Mouse (Mus musculus) intestine, embryonic 14.5 days (tissue): ENCODE measurements at regions not wholly inside any gene's neighbourhood (a gene's known extent, or its start where the extent isn't known, plus 50 kb on each side); places are given as distances from the start of the nearest gene placed in this dataset.
A peak's percentile ranks its signal among the peaks of the same experiment; 100 is the strongest.

Experiments used
- ATAC-seq: fragments of 200-750 bp; cut with Nextera tagmentation; replicated peaks from 2 replicates; pipeline ENCODE4 v1.8.0; 2017; ENCODE audit warnings: low read depth, moderate number of reproducible peaks, moderate TSS enrichment, moderate library complexity; ENCODE audit not compliant: low FRiP score, low TSS enrichment
- DNase-seq: peaks from one replicate; pipeline ENCODE4 v3.0.0-alpha.2; 2018; ENCODE audit warnings: low spot score
- H3K27ac ChIP-seq: fragments of 300-500 bp; sonication (generic); 2 replicates; pipeline ENCODE4 v1.5.1; 2014; ENCODE audit warnings: low read depth, mild to moderate bottlenecking, control low read depth
- H3K27me3 ChIP-seq: fragments of 300-500 bp; sonication (generic); replicated peaks from 2 replicates; pipeline ENCODE4 v1.6.1; 2014; ENCODE audit warnings: low read length, control low read depth; ENCODE audit not compliant: control insufficient read depth, insufficient read depth
- H3K36me3 ChIP-seq: fragments of 300-500 bp; sonication (generic); 2 replicates; pipeline ENCODE4 v1.6.1; 2014; ENCODE audit warnings: low read length, control low read depth; ENCODE audit not compliant: control insufficient read depth, insufficient read depth
- H3K4me1 ChIP-seq: fragments of 300-500 bp; sonication (generic); replicated peaks from 2 replicates; pipeline ENCODE4 v1.6.1; 2014; ENCODE audit warnings: low read length, control low read depth, mixed read lengths; ENCODE audit not compliant: control insufficient read depth, insufficient read depth
- H3K4me2 ChIP-seq: fragments of 300-500 bp; sonication (generic); 2 replicates; pipeline ENCODE4 v1.6.1; 2014; ENCODE audit warnings: low read length
- H3K4me3 ChIP-seq: fragments of 300-500 bp; sonication (generic); 2 replicates; pipeline ENCODE4 v1.5.1; 2014; ENCODE audit warnings: low read depth, low read length, control low read depth, mixed read lengths
- H3K9ac ChIP-seq: fragments of 300-500 bp; sonication (generic); 2 replicates; pipeline ENCODE4 v1.6.1; 2014; ENCODE audit warnings: mild to moderate bottlenecking, low read length
- H3K9me3 ChIP-seq: fragments of 300-500 bp; sonication (generic); 2 replicates; pipeline ENCODE4 v1.6.1; 2016; ENCODE audit warnings: low read length, control low read depth; ENCODE audit not compliant: control insufficient read depth
- WGBS: fragments of 180-500 bp; shearing (Covaris S2); extraction: QIAGEN DNeasy Blood & Tissue Kit; methylation state at CpG from one replicate; pipeline ENCODE4 v1.1.7; 2014; 5-methylcytosine and 5-hydroxymethylcytosine counted together

DNA sequence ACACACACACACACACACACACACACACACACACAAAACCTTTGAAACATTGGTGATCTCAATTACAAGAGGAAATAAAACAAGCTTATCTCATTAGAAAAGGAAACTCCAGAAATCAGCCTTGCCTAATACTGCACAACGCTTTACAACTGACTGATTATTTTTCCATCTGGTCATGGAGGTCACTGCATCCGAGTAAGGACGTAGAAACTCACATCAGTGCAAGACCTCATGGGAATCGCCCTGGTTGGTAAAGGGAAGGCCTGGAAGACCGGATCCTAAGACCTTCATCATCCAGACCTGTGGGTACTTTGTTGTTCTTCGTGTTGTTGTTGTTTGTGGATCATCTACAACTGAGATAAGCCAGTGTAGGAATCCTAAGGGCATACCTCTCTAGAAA, 77.8 kb upstream of the Sestd1 start:
- no peak overlapping the region for H3K4me2 ChIP-seq
- DNase-seq, result no peak
- ATAC-seq, result no peak
- H3K9ac ChIP-seq, result no peak overlapping the region
- WGBS, result 78% methylated on average over 6 of the region's 6 CpGs
- no peaks in the 10 kb centered on the region for H3K9me3 ChIP-seq
- H3K36me3 ChIP-seq, result no peaks in the 10 kb centered on the region
- no peak overlapping the region for H3K4me3 ChIP-seq
- H3K27ac ChIP-seq, result no peak overlapping the region
- no peaks in the 10 kb centered on the region for H3K4me1 ChIP-seq
- no peaks in the 10 kb centered on the region for H3K27me3 ChIP-seq

DNA sequence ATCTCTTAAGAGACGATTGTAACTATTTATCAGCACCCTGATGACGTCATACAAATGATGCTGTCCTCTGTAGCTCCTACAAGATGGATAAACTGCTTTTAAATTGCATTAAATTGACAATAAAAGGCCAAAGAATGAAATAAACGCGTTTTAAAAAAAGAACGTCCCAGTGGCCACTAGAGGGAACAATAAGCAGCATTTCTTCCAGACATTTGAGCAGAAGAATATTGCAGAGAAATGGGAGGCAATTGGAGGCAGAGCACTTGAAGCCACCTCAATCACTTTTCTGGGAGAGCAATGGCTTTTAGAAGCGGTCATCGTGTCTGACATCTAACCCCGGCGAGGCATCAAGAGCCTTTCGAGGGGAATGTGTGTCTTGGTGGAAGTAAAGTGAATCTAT, 76.4 kb upstream of the Sestd1 start:
- H3K4me3 ChIP-seq, result no peak overlapping the region
- ATAC-seq (no peak), DNase-seq (no peak)
- H3K27ac ChIP-seq, result no peak overlapping the region
- H3K4me1 ChIP-seq, result no peaks in the 10 kb centered on the region
- H3K9me3 ChIP-seq, result no peaks in the 10 kb centered on the region
- H3K27me3 ChIP-seq, result no peaks in the 10 kb centered on the region
- 70% methylated on average over 10 of the region's 10 CpGs for WGBS
- H3K36me3 ChIP-seq, result no peaks in the 10 kb centered on the region
- H3K9ac ChIP-seq, result no peak overlapping the region
- no peak overlapping the region for H3K4me2 ChIP-seq

DNA sequence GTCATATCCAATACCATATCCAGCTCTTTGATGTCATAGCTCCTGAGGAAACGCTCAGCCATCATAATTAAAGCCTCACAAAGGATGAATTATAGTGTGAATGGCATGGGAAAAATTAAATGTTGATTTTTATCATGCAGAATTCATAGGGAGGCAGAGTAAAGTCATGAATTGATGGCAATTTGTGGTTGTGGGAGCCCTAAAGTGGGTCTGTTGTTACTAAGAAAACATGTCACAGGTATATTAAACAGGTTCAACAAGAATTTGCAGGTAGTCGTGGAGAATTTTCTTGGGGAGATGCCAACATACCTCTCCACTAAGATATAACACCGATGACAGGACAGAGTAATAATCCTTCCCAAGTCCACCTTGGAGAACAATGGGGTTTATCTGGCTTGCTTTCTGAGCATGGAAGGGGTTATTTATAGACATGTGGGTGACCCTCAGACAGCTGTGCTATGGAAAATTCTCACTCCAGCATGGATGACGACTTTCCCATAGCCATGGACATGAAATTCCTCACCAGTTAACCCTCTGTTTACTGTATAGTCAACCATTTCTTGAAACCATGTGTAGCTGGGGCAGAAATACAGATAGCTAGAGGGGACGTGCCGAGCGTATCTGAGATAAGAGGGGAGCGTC, 71.7 kb upstream of the Sestd1 start:
- ATAC-seq (no peak), DNase-seq (no peak)
- WGBS, result 71% methylated on average over 8 of the region's 8 CpGs

DNA sequence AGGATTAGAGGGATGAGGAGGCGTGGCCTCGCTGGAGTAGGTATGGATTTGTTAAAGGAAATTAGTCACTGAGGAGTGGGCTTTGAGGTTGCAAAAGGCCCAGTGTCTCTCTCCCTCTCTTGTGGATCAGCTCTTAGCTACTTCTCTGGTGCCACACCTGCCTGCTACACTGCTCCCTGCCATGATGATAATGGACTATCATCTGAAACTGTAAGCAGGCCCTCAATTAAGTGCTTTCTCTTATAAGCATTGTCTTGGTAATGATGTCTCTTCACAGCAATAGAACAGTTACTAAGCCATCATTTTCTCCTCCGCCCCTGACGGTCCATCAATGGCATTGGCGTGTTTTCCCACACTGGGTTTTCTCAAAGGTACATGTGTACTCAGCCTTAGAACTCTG, 66.6 kb upstream of the Sestd1 start:
- H3K4me3 ChIP-seq, result no peak overlapping the region
- H3K27me3 ChIP-seq, result no peaks in the 10 kb centered on the region
- no peak overlapping the region for H3K9ac ChIP-seq
- no peaks in the 10 kb centered on the region for H3K36me3 ChIP-seq
- ATAC-seq (no peak), DNase-seq (no peak)
- no peak overlapping the region for H3K4me2 ChIP-seq
- H3K9me3 ChIP-seq, result peaks cover 3% of the 10 kb centered on the region; the same call in 1 of the 2 replicates
- WGBS, result 92% methylated on average over 5 of the region's 5 CpGs
- H3K4me1 ChIP-seq, result no peaks in the 10 kb centered on the region
- no peak overlapping the region for H3K27ac ChIP-seq

More for the DNA sequence above, 71.7 kb upstream of the Sestd1 start:
- Histone ChIP-seq H3K9ac (no peak overlapping the region), H3K27ac (no peak overlapping the region), H3K4me3 (no peak overlapping the region), H3K4me2 (no peak overlapping the region), H3K36me3 (no peaks in the 10 kb centered on the region), H3K4me1 (no peaks in the 10 kb centered on the region), H3K9me3 (no peaks in the 10 kb centered on the region), H3K27me3 (no peaks in the 10 kb centered on the region)

DNA sequence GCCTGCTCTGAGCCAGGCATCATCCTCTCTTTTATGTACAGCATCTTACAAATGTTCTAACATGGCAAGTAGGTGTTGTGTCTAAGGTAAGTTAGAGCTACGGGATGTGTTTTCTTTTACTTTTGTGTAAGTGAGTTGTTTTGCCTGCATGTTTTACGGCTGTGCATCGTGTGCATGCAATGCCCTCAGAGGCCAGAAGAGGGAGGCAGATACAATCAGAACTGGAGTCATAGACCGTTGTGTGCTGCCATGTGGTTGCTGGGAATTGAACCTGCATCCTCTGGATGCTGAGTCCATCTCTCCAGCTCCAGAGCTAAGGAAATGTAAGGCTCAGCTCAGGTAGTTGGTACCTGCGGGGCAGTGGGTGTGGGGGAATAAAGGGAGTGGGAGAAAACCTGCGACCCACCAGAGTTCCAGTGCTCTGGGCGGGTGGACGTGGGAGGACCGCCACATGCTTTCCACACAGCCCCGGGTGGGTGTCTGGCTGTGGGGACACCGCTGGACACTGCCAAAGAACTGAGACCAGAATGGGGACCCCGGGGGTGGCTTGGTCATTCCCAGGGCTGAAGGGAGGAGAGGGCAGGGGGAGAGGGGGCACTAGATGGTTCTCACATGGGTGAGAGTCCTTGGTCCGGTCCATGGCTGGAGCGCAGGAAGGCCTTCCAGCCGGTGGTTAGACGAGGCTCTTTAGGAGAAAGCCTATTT, 63.5 kb upstream of the Sestd1 start:
- Histone ChIP-seq H3K9ac (no peak overlapping the region), H3K4me2 (no peak overlapping the region), H3K36me3 (no peaks in the 10 kb centered on the region), H3K4me1 (no peaks in the 10 kb centered on the region), H3K9me3 (peaks cover 3% of the 10 kb centered on the region; the same call in 1 of the 2 replicates), H3K4me3 (no peak overlapping the region), H3K27me3 (no peaks in the 10 kb centered on the region), H3K27ac (no peak overlapping the region)
- ATAC-seq (no peak), DNase-seq (no peak)
- 95% methylated on average over 16 of the region's 16 CpGs for WGBS

DNA sequence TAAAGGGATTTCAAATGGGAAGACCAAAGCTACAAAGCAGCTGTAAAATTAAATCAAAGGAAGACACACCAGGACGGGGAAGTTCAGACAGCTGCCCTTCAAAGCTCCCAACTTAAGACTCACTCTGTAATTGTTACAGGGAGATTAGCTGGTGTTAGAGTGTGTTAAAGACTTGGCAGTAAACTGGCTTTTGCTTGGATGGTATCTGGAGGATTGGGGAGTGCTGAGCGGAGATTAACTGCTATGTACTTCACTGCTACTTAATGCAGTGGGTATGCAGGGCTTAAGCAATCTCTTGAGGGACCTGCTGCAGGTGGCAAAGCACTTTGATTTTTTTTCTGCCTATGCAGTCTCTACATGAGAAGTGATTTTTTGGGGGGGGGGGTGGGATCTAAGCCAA, 62.0 kb upstream of the Sestd1 start:
- whole genome bisulfite sequencing, result 52% methylated on average over 2 of the region's 2 CpGs
- Histone ChIP-seq H3K9me3 (peaks cover 5% of the 10 kb centered on the region; the same call in 1 of the 2 replicates), H3K9ac (no peak overlapping the region), H3K36me3 (no peaks in the 10 kb centered on the region), H3K4me3 (no peak overlapping the region), H3K4me1 (no peaks in the 10 kb centered on the region), H3K27ac (no peak overlapping the region), H3K27me3 (no peaks in the 10 kb centered on the region), H3K4me2 (no peak overlapping the region)
- no peak for DNase-seq
- ATAC-seq, result no peak

DNA sequence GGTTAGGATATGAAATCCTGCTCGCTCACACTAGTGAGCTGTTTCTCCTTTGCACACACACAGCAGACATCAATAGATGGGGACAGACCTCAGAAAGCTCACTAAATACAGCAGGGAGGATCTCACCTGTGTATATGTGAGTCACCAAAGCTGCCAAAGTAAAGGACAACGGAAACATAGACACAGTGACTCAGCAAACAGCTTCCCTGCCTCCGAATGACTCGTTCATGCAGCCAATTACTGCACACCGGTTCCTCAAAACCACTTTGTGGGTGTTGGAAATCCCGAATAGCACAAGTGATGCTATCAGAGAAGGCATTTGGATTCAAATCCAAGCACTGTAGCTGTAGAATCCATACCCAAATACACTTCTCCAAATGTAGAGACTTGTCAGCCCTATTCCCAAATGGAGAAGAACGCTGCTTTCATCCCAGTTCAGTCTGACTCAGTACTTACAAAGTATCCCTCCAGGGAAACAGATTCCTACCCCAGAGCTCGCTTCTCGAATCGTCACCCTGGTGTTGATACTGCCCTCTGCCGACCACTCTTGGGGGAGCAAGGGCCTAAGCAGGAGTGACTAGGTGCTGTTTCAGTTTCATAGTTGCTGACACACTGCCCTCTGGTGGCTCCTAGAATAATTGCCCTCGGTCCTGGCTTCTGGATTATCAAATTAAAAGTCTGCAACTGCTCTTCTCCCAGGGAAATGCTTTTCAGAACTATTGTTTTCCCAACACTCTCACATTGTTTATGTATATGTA, 61.4 kb upstream of the Sestd1 start:
- Histone ChIP-seq H3K27ac (no peak overlapping the region), H3K4me2 (no peak overlapping the region), H3K36me3 (no peaks in the 10 kb centered on the region), H3K9ac (no peak overlapping the region), H3K4me3 (no peak overlapping the region), H3K9me3 (peaks cover 3% of the 10 kb centered on the region; the same call in 1 of the 2 replicates), H3K4me1 (no peaks in the 10 kb centered on the region), H3K27me3 (no peaks in the 10 kb centered on the region)
- DNase-seq, result peak; percentile 98
- WGBS, result 42% methylated on average over 12 of the region's 12 CpGs
- 0 out of 2 replicates have a peak, but pooled peaks have one; percentile 65 for ATAC-seq

DNA sequence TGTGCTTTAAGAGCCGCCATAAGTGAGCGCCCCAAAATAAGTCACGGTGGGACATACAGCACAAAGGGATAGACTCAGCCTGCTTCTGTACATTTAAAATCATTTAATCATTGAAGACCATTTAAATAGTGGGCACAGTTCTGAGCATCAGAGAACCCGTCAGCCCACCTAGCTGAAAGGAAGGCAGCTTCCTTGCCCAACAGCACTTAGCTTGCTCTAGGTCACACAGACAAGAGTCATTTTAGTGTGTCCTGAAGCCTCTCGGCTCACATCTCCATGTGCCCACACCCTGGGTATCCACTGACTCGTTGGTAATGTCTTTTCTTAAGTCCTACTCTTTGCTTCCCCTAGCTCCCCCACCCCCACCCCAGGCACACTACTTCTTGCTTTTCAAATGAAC, 59.7 kb upstream of the Sestd1 start:
- 87% methylated on average over 6 of the region's 6 CpGs for WGBS
- Histone ChIP-seq H3K27ac (no peak overlapping the region), H3K4me1 (no peaks in the 10 kb centered on the region), H3K4me3 (no peak overlapping the region), H3K4me2 (no peak overlapping the region), H3K9me3 (peaks cover 2% of the 10 kb centered on the region; the same call in 1 of the 2 replicates), H3K9ac (no peak overlapping the region), H3K27me3 (no peaks in the 10 kb centered on the region), H3K36me3 (no peaks in the 10 kb centered on the region)
- ATAC-seq, result no peak
- DNase-seq, result no peak
